Mouse (Mus musculus) lung, postnatal 25 days (tissue): ENCODE results near the gene Gsg1.

Experiments used
- DNase-seq: peaks from one replicate; pipeline ENCODE4 v3.0.0; 2022; ENCODE audit warnings: low spot score

Gene Gsg1

GRCm38 (mm10) chr6:135254153-135254552 is at the start of gene Gsg1:
Gene Gsg1 (minus strand): TSS chr6:135254351.
- DNase-seq, result no peak

DNA sequence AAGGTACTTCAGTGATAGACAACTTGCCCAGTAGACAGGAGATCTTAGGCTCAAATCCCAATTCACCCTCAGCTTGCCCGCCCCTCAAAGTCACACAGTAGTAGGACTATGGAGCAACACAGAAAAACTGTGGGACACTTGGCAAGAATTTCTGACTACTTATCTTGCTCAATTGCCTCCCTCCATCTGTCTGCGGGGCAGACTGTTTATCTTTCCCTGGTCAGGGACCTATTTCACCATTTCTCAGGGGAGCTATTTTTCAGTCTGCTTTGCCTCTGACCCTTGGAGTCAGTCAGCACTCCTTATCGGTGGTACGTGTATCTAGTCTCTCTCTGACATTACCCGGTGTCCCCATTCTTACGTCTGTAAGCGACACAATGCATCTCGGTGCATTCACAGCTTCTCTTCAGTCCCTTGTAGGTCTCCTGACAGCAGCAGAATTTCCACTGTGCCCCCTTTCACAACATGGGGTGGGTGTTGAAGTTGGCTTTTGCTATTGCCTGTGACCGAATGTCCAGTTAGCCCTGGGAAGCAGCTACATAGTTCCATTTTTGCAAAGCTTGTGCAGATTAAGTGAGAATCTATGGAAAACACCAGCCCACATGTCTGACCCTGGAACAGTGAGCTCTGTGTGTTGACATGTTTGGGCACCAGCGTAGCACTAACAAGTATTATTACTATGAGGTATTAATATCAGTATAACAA is 48.4 kb upstream of the Gsg1 start:
- DNase-seq, result peak; percentile 40

DNA sequence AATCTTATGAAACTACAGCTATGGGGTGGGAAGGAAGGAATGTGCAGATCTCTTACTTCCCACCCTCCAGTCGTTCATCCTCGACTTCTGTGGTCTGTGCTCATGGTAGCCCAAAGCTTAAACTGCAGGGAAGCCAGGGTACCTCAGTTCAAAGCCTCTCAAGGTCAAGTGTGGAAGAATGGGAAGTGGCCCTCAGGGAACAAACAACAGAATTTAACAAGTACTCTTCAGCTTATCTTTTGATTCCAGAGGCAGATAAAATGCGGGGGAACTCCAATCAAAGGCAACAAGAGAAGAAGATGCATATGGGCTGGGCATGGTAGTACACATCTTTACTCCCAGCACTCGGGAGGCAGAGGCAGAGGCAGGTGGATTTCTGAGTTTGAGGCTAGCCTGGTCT is 46.3 kb upstream of the Gsg1 start:
- peak; percentile 76 for DNase-seq

DNA sequence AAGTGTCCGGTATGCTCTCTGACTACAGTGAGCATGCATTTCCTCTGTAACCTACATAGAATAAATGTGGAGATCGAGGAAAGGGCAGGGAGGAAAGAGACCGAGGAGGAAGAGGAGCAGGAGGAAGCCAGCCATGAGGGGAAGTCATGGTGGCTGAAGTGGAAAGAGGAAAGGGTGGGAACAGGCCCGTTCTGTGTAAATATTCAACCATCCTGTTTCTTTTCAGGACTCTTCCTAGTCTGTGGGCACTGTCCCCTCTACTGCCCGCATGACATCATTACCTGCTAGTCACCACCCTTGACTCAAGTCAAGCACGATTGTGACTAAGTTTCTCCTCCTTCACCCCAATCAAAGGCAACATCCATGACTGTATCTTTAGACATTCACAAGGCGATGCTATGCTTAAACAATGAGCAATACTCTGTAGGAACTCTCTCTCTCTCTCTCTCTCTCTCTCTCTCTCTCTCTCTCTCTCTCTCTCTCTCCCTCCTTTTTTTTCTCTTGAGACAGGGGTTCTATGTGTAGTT is 44.9 kb upstream of the Gsg1 start:
- DNase-seq, result no peak

DNA sequence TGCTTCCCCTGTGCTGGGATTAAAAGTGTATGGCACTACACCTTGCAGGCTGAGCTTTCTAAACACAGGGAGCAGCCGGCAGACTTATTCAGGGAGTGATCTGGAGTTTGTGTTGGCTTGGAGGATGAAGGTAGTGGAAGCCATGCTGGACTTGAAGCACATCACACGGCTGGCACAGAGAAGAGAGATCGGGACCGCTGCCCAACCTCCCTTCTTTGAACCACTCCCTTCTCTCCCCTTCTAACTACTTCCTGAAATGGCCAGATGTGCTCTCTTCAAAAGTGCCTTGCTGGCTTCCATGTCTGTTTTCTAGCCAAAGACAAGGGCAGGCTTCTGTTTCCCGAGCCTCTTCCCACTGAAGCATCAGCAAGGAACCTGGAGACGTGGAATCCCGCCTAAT is 43.4 kb upstream of the Gsg1 start:
- no peak for DNase-seq

DNA sequence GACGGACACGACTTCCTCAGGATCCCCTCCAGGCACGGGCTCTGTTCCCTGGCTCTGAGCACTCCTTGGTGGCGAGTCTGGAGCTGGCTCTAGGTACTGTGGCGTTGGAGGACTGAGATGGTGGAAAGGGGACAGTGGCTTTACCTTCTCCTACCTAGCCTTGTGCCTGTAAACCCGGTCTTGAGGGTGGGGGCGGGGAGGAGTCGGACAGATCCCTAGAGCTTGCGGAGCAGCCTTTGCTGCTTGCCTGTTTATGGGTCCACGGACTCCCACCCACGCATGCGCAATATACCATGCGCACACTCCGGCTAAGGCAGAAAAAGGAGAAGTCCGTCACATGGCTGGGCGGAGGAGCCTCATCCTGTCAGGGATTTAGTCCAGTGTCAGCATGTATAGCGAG is 42.1 kb upstream of the Gsg1 start:
- peak; percentile 49 for DNase-seq

DNA sequence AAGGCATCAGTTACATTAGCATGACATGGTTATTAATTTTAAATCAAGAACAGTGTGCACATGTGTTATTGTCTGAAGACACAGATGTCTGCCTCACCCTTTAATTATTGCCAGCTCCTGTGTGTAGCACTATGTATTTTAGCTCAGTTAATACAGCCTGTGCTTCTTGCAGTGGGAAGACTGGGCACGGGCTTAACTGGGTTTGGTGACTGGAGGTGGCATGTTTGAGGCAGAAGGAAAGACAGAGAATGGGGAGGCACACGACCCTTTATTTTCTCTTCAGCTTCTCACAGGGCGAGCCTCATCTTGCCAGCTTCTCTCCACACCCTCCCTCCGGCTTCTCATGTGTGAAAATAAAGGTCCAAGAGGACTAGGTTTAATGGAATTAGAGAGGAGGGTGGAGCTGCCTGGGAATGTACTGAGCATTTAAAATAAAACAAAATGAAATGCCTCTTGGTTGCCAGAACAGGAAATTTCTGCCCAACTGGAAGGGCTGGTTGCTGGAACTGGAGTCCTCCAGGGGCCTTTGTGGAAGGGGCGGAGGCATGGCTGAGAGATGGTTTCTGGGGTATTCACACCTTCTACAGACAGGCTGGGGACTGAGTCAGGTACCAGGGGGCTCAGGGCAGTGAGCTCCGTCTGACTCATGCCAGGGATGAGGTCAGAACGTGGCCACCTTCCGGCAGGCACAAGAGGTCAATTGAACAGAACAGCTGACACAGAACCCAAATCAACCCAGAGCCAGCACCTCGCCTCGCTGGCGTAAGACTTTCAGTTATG is 41.1 kb upstream of the Gsg1 start:
- DNase-seq, result peak; percentile 66

DNA sequence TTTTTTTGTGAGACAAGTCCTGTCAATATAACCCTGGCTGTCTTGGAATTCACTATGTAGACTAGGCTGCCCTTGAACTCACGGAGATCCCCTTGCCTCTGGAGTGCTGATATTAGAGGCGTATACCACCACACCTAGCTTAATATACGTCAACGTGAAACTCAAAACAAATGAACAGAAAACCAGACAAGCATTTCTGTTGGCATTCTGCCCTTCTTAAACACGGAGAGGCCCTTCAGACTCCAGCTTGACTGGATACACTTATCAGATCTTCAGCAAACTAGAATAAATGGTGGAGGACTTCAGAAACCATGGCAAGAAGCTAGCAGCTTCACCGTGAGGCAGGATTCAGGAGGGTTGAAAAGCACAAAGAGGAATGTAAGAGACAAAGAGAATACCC is 40.0 kb upstream of the Gsg1 start:
- DNase-seq, result peak; percentile 29

- peak; percentile 60 for DNase-seq
Observed at GRCm38 (mm10) chr6:135292391-135292790, 38.2 kb upstream of the Gsg1 start.

GRCm38 (mm10) chr6:135279856-135280255 is 25.7 kb upstream of the Gsg1 start:
- DNase-seq, result no peak

- no peak for DNase-seq
Observed at GRCm38 (mm10) chr6:135279286-135279685, 25.1 kb upstream of the Gsg1 start.

GRCm38 (mm10) chr6:135278302-135278701 is 24.2 kb upstream of the Gsg1 start:
- no peak for DNase-seq

DNA sequence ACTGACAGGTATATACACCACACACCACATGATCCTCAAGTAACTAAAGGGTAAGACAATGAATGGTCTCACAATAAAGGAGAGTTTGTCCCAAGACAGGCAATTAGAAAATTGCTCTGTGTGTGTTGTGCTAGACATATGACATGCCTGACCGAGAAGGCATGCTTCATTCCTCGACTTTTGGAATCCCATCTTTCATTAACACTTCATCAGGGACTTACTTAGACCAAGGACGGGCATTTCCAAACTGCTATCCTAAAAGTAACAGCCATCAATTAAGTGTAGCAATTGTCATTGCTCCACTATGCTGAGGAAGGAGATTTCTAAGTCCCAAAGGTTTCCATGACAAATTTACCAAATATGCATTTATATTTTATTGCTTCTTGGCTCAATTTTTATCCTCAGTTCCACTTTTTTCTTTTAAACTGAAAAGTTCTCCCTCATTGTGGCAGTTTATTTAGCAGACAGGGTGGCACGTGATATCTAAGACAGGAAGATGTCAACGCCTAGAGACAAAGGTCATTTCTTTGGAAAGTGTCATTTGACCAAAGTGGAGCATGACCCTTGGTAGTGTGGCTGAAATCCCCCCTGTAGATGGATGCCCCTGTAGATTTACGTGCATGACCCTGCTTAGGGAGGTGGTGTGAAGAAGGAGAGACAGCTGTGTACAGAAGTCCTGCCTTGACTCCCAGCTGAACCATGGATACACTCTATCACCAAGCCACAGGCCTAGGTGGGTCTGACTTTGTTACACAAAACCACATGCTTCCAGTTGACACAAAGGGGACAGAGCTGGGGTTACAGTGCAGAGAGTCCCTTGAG is 22.5 kb upstream of the Gsg1 start:
- DNase-seq, result no peak

- no peak for DNase-seq
Observed at GRCm38 (mm10) chr6:135275231-135275630, 21.1 kb upstream of the Gsg1 start.

DNA sequence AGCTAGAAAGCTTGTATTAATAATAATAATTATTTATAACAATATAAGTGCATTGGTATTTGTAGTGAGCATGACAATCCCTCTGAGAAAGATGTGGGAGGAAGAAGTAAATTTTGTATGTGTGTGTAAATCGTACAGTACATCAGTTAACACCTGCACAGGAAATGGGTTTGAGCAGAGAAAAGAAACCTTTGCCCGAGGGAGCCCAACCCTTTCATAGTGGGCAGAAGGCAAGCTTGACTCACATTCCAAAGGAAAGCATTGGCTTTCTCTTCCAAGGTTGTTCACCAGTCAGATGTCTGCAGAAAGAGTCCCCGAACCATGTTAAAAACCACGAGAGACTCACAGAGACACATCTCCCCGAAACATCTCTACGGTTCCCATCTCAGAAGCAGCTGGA is 18.9 kb upstream of the Gsg1 start:
- DNase-seq, result no peak

- no peak for DNase-seq
Observed at GRCm38 (mm10) chr6:135271761-135272160, 17.6 kb upstream of the Gsg1 start.

- DNase-seq, result no peak
Observed at GRCm38 (mm10) chr6:135269626-135270025, 15.5 kb upstream of the Gsg1 start.

DNA sequence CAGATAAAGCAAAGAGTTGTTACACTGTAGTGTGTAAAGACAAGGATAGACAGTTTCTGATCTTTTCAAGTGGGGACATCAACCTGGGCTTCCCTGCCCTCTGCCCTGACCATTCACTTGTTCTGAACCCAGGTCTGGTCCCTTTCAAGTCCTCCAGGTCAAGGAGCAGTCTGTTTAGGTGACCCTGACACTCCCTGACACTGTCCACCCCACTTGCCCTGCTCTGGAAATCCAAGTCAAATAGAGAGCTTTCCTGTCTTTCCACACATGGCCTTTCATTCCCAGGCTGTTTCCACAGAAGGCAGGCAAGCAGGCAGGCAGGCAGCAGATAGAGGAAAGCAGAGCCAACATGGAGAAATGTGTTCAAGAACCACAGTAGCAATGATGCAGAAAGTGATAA is 14.2 kb upstream of the Gsg1 start:
- no peak for DNase-seq

DNA sequence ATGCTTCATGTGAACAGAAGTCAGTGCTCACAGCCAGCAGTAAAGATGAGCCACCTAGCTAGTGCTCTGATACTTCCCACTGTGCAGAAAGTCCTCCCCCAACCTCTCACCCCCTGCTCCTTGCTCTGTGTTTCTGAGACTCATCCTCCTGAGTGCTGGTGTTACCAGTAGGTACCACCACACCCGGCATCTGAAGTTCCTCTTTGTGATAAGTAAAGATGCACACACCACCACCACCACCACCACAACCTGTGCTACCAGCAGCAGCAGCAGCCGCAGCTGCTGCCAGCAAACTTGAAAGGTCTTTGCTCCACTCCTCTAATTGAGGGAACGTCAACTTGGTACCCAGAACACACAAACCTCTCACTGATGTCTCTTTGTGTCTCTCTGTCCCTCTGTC is 13.1 kb upstream of the Gsg1 start:
- no peak for DNase-seq

DNA sequence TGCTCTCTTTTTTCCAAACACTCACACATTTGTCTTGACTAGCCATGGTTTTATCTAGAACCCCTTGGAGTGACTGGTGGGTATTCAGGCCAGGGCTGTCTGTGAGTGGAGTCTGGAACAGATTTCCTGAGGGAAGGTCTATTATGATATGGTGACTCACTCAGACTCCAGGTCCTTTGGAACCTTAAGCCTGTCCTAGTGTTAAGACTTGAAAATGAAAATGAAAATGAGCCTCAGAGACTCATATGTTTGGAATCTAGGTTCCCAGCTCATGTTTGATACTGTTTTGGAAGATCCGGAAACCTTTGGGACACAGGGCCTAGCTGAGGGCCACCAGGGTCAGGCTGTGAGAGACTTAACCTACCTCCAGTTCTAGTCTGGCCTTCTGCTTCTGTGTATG is 11.9 kb upstream of the Gsg1 start:
- no peak for DNase-seq

DNA sequence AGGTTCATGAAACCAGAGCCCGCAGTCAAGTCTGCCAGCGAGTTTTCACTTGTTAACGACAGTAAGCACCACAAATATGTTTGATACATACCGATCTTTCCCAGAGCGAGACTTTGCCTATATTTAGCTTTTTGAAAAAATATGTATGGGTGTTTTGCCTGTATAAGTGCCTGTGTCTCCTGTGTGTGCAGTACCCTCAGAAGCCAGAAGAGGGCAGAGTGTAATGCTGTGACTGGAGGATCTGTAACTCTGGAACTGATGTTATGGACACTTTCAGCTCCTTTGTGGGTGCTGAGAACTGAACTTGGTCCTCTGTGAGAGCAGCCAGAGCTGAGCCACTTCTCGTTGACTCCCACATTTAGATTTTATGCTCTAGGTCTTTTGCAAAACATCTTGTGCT is 10.0 kb upstream of the Gsg1 start:
- DNase-seq, result no peak

DNA sequence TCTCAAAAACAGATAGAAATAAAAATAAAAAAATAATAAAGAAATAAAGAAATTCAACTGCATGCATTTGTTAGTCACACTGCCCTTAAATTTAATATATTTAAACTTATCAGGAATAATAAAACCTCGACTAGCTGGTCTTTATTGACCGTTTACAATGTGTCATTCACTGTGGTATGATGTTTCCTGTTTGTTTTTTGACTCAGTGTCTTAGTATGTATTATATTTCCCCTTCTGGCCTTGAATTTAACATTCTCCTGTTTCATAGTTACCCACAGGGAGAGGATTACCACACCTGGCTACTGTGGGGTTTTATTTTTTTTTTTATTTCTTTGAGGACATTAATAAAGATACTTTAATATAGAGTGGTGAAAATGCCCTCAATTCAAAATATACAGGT is 8.4 kb upstream of the Gsg1 start:
- no peak for DNase-seq

DNA sequence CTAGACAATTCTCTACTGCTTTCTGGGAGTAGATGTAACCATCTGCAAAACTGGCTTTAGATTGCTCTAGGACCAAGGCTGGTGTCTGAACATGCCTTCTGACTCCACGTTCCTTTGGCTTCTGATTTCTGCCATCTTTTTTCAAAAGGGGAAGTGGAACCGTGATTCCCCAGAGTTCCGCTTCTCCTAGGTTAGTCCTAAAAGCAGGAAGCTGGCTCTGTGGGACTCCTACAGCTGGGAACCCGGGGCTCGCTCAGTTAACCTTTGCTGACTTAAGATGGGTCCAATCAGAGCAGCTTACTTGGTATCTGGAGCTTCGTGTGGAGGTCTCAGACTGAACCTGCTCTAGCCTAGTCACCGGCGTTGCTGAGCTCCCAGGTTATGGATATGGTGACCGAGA is 7.0 kb upstream of the Gsg1 start:
- no peak for DNase-seq
